Mouse (Mus musculus): ENCODE results near the gene Tecr. TPM values are rescaled to one million over a fixed set of nuclear protein-coding genes. Genes with fewer than 3 reads are reported as not detected.

The Tecr gene
- total and polyA plus RNA-seq, 3 experiments, result 74.2 to 229 TPM; not detected in 1

DNA sequence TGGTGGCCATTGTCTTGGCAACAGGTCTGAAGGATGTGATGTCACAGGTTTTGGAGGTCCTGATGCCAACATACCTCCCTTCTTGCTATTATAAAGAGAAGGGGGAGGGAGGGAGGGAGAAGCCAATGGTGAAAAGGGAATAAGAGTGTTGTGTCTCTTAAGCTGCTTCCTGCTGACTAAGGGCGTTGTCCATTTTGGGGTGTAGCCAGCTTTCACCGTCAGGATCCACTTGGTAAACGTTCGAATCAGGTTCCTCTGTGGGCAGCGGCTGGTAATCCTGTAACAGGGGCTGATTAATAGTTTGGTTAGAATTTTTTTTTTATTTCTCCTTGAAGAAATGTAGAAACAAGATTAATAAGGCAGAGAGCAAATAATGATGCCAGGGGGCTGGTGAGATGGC, 31.9 kb upstream of the Tecr start:
- Histone ChIP-seq H3K27me3 (ENCODE audit: control insufficient read depth in 1 of 2, insufficient read depth in 2 of 2, low read length in 2 of 2) (no peaks in the 10 kb centered on the region; a peak in 1 of 4 replicates), H3K27ac (ENCODE audit: control insufficient read depth, low read depth, low read length) (peak overlapping the region; percentile 82), H3K9ac (ENCODE audit: control insufficient read depth, low read depth, low read length, poor library complexity, severe bottlenecking) (no peak overlapping the region; the same call in 1 of the 2 replicates), H3K9me3 (replicated peaks; ENCODE audit: insufficient read depth, low read length) (no peaks in the 10 kb centered on the region), H3K79me2 (ENCODE audit: control insufficient read depth, insufficient read depth, low read length, poor library complexity) (no peaks in the 10 kb centered on the region), H3K4me1 (ENCODE audit: control insufficient read depth in 1 of 2, insufficient read depth in 2 of 2, low read length in 2 of 2) (peaks cover 2 to 16% of the 10 kb centered on the region in 2 experiments), H3K36me3 (ENCODE audit: control insufficient read depth in 1 of 2, insufficient read depth in 2 of 2, low read length in 2 of 2) (peaks cover 0 to 9% of the 10 kb centered on the region in 2 experiments; a peak in 2 of 4 replicates), H3K4me3 (ENCODE audit: control insufficient read depth in 1 of 2, insufficient read depth in 1 of 2, low read depth in 2 of 2, low read length in 2 of 2) (peak overlapping the region in 1 of 2 experiments; percentile 9; a peak in 1 of 4 replicates)
- TF ChIP-seq KAT2A (conservative IDR thresholded peaks at IDR 0.05; ENCODE audit: low read depth, low read length), result no peak
- TF ChIP-seq ETS1 (IDR thresholded peaks at IDR 0.05; ENCODE audit: low read depth, low read length), result 0 out of 2 replicates have a peak, but pooled peaks have one; percentile 35
- TF ChIP-seq CHD2 (IDR thresholded peaks at IDR 0.05; ENCODE audit: low read length), result no peak
- no peak for TF ChIP-seq MAX (IDR thresholded peaks at IDR 0.05; ENCODE audit: low read length)
- 0 out of 4 replicates have a peak, but pooled peaks of 1 of the 2 experiments have one; percentile 46 for TF ChIP-seq EP300 (IDR thresholded peaks at IDR 0.05; ENCODE audit: low read depth in 1 of 2, low read length in 2 of 2)
- TF ChIP-seq POLR2AphosphoS2 (IDR thresholded peaks at IDR 0.05; ENCODE audit: low read length), result no peak
- no peak for TF ChIP-seq UBTF (IDR thresholded peaks at IDR 0.05; ENCODE audit: borderline replicate concordance, insufficient read depth, low read depth, low read length)
- TF ChIP-seq ELF1 (IDR thresholded peaks at IDR 0.05; ENCODE audit: low read depth, low read length), result no peak
- TF ChIP-seq USF1 (IDR thresholded peaks at IDR 0.05; ENCODE audit: low read depth, low read length), result no peak
- TF ChIP-seq MAZ (IDR thresholded peaks at IDR 0.05; ENCODE audit: low read depth, low read length), result no peak
- no peak for TF ChIP-seq HCFC1 (IDR thresholded peaks at IDR 0.05; ENCODE audit: low read depth, low read length)
- TF ChIP-seq ZNF384 (IDR thresholded peaks at IDR 0.05; ENCODE audit: low read depth, low read length), result 0 out of 2 replicates have a peak, but pooled peaks have one; percentile 11
- TF ChIP-seq ZC3H11A (IDR thresholded peaks at IDR 0.05; ENCODE audit: low read depth, low read length), result no peak
- TF ChIP-seq MAFK (IDR thresholded peaks at IDR 0.05; ENCODE audit: borderline replicate concordance, low read depth, low read length), result peak; percentile 21; the same call in 1 of the 2 replicates
- TF ChIP-seq MEF2A (IDR thresholded peaks at IDR 0.05; ENCODE audit: extremely low read depth, insufficient replicate concordance, low read depth, low read length, poor library complexity, severe bottlenecking), result no peak
- DNase-seq (ENCODE audit: low read depth, low spot score), result peak; percentile 89

- peaks cover 0 to 9% of the 10 kb centered on the region in 2 experiments; a peak in 2 of 4 replicates for H3K36me3 ChIP-seq (ENCODE audit: control insufficient read depth in 1 of 2, insufficient read depth in 2 of 2, low read length in 2 of 2)
- DNase-seq (ENCODE audit: low read depth, low spot score), result no peak
- TF ChIP-seq POLR2AphosphoS5 (IDR thresholded peaks at IDR 0.05; ENCODE audit: borderline replicate concordance, low read depth, low read length) (no peak), TBP (IDR thresholded peaks at IDR 0.05; ENCODE audit: low read depth, low read length) (no peak), HCFC1 (IDR thresholded peaks at IDR 0.05; ENCODE audit: low read depth, low read length) (no peak)
These were observed 31.1 kb upstream of the Tecr start for GRCm38 (mm10) chr8:83638856-83639255.

More at GRCm38 (mm10) chr8:83638856-83639255, 31.1 kb upstream of the Tecr start:
- Histone ChIP-seq H3K27me3 (ENCODE audit: control insufficient read depth in 1 of 2, insufficient read depth in 2 of 2, low read length in 2 of 2) (no peaks in the 10 kb centered on the region; a peak in 1 of 4 replicates), H3K9me3 (replicated peaks; ENCODE audit: insufficient read depth, low read length) (no peaks in the 10 kb centered on the region), H3K4me3 (ENCODE audit: control insufficient read depth in 1 of 2, insufficient read depth in 1 of 2, low read depth in 2 of 2, low read length in 2 of 2) (peak overlapping the region in 1 of 2 experiments; percentile 9; a peak in 2 of 4 replicates), H3K27ac (ENCODE audit: control insufficient read depth, low read depth, low read length) (peak overlapping the region; percentile 82), H3K4me1 (ENCODE audit: control insufficient read depth in 1 of 2, insufficient read depth in 2 of 2, low read length in 2 of 2) (peaks cover 2 to 16% of the 10 kb centered on the region in 2 experiments), H3K9ac (ENCODE audit: control insufficient read depth, low read depth, low read length, poor library complexity, severe bottlenecking) (peak overlapping the region; percentile 50), H3K79me2 (ENCODE audit: control insufficient read depth, insufficient read depth, low read length, poor library complexity) (no peaks in the 10 kb centered on the region)
